ENCODE assay signal across 14 mouse cellular contexts in genomic region chr4:106282123-106282510, GRCm38 (mm10). TPM values are rescaled to one million over a fixed set of nuclear protein-coding genes. Genes with fewer than 3 reads are reported as not detected.
DNase-seq lines count a peak whose midpoint lies in the region; ATAC-seq and TF ChIP-seq lines count a peak whose summit lies in the region.
"Had no signal": no experiment of that assay in that cellular context is flagged by ENCODE, and none has a peak within 500 bp of the region (broad histone marks: within the 10 kb centered on the region; RNA-seq: fewer than 3 reads in every experiment).

No protein-coding gene starts in this region.

- no peaks in the 10 kb centered on the region for H3K9me3 ChIP-seq in forebrain, embryonic 13.5 days (replicated peaks)
- H3K9me3 ChIP-seq in forebrain, postnatal 0 days (ENCODE audit: low read length): no peaks in the 10 kb centered on the region
- no peaks in the 10 kb centered on the region for H3K9me3 ChIP-seq in heart, embryonic 16.5 days (replicated peaks; ENCODE audit: control insufficient read depth, low read length)
- H3K9me3 ChIP-seq in liver, embryonic 13.5 days (replicated peaks): no peaks in the 10 kb centered on the region
- H3K9me3 ChIP-seq in limb, embryonic 14.5 days (ENCODE audit: control insufficient read depth, low read length): no peaks in the 10 kb centered on the region
- H3K9me3 ChIP-seq: embryonic facial prominence, embryonic 12.5 days; hindbrain, embryonic 12.5 days had no signal

- no peak overlapping the region for H3K4me3 ChIP-seq in forebrain, embryonic 13.5 days
- no peak overlapping the region for H3K4me3 ChIP-seq in forebrain, postnatal 0 days (ENCODE audit: low read depth, low read length)
- H3K4me3 ChIP-seq in heart, embryonic 16.5 days (ENCODE audit: low read length): no peak overlapping the region
- no peak overlapping the region for H3K4me3 ChIP-seq in liver, embryonic 13.5 days (replicated peaks)
- no peak overlapping the region for H3K4me3 ChIP-seq in limb, embryonic 14.5 days (replicated peaks; ENCODE audit: low read length)
- H3K4me3 ChIP-seq: embryonic facial prominence, embryonic 12.5 days; forebrain, embryonic 12.5 days; hindbrain, embryonic 12.5 days; left cerebral cortex, adult 2 months had no signal

- H3K27ac ChIP-seq in forebrain, embryonic 13.5 days: peak overlapping the region; percentile 19; the same call in 1 of the 2 replicates
- H3K27ac ChIP-seq in forebrain, postnatal 0 days (ENCODE audit: low read depth, low read length): no peak overlapping the region
- H3K27ac ChIP-seq in heart, embryonic 16.5 days (ENCODE audit: low read length): peak overlapping the region; percentile 78
- H3K27ac ChIP-seq in liver, embryonic 13.5 days: peak overlapping the region; percentile 5; the same call in 1 of the 2 replicates
- H3K27ac ChIP-seq in limb, embryonic 14.5 days (replicated peaks; ENCODE audit: low read depth, low read length): peak overlapping the region; percentile 40; the same call in 1 of the 2 replicates
- H3K27ac ChIP-seq: embryonic facial prominence, embryonic 12.5 days; forebrain, embryonic 12.5 days; hindbrain, embryonic 12.5 days; left cerebral cortex, adult 2 months had no signal

- H3K27me3 ChIP-seq in forebrain, embryonic 13.5 days: no peaks in the 10 kb centered on the region
- H3K27me3 ChIP-seq in forebrain, postnatal 0 days (ENCODE audit: insufficient read depth, low read length): no peaks in the 10 kb centered on the region
- no peaks in the 10 kb centered on the region for H3K27me3 ChIP-seq in heart, embryonic 16.5 days (ENCODE audit: control insufficient read depth, insufficient read depth, low read length)
- no peaks in the 10 kb centered on the region; the same call in 1 of the 2 replicates for H3K27me3 ChIP-seq in liver, embryonic 13.5 days
- H3K27me3 ChIP-seq in limb, embryonic 14.5 days (ENCODE audit: control insufficient read depth, insufficient read depth, low read length): no peaks in the 10 kb centered on the region
- H3K27me3 ChIP-seq: embryonic facial prominence, embryonic 12.5 days; forebrain, embryonic 12.5 days; hindbrain, embryonic 12.5 days had no signal

- WGBS in forebrain, embryonic 13.5 days: 89% methylated on average over 3 of the region's 3 CpGs
- WGBS in forebrain, postnatal 0 days: 89% methylated on average over 3 of the region's 3 CpGs
- WGBS in heart, embryonic 16.5 days: 56% methylated on average over 3 of the region's 3 CpGs
- WGBS in liver, embryonic 13.5 days (ENCODE audit: insufficient replicate concordance): 73% methylated on average over 3 of the region's 3 CpGs
- WGBS in limb, embryonic 14.5 days: 48% methylated on average over 3 of the region's 3 CpGs

- H3K9ac ChIP-seq in forebrain, embryonic 13.5 days: no peak overlapping the region
- no peak overlapping the region for H3K9ac ChIP-seq in forebrain, postnatal 0 days
- H3K9ac ChIP-seq in heart, embryonic 16.5 days (ENCODE audit: low read length): no peak overlapping the region
- no peak overlapping the region for H3K9ac ChIP-seq in liver, embryonic 13.5 days
- no peak overlapping the region for H3K9ac ChIP-seq in limb, embryonic 14.5 days (ENCODE audit: low read depth, low read length, severe bottlenecking)
- H3K9ac ChIP-seq: embryonic facial prominence, embryonic 12.5 days; forebrain, embryonic 12.5 days; hindbrain, embryonic 12.5 days had no signal

- DNase-seq in forebrain, postnatal 0 days: no peak
- DNase-seq in heart, postnatal 36 days: no peak
- no peak for DNase-seq in liver, embryonic 13.5 days
- no peak for DNase-seq in liver
- no peak for DNase-seq in limb, embryonic 14.5 days (ENCODE audit: low spot score)
- DNase-seq in adrenal gland, postnatal 25 days: no peak
- DNase-seq: adrenal gland, adult 8-10 months; thymus, adult 18-20 months had no signal

- no peak for TF ChIP-seq CTCF in forebrain, postnatal 0 days (IDR thresholded peaks at IDR 0.05; ENCODE audit: low read depth)

- H3K36me3 ChIP-seq in forebrain, embryonic 13.5 days (ENCODE audit: poor library complexity, severe bottlenecking): no peaks in the 10 kb centered on the region
- H3K36me3 ChIP-seq in forebrain, postnatal 0 days (ENCODE audit: insufficient read depth): no peaks in the 10 kb centered on the region
- no peaks in the 10 kb centered on the region for H3K36me3 ChIP-seq in heart, embryonic 16.5 days (ENCODE audit: control insufficient read depth, insufficient read depth)
- no peaks in the 10 kb centered on the region for H3K36me3 ChIP-seq in liver, embryonic 13.5 days
- H3K36me3 ChIP-seq in limb, embryonic 14.5 days (ENCODE audit: control insufficient read depth, insufficient read depth, low read length): no peaks in the 10 kb centered on the region
- H3K36me3 ChIP-seq: embryonic facial prominence, embryonic 12.5 days; forebrain, embryonic 12.5 days; hindbrain, embryonic 12.5 days had no signal

- intact Hi-C loops in heart, postnatal 36 days (cut with DNase I): no loop called here

- peaks cover 15% of the 10 kb centered on the region for H3K4me1 ChIP-seq in forebrain, embryonic 13.5 days
- H3K4me1 ChIP-seq in forebrain, postnatal 0 days (ENCODE audit: insufficient read depth): no peaks in the 10 kb centered on the region
- peaks cover 22% of the 10 kb centered on the region for H3K4me1 ChIP-seq in heart, embryonic 16.5 days (ENCODE audit: control insufficient read depth, insufficient read depth, low read length)
- H3K4me1 ChIP-seq in liver, embryonic 13.5 days (replicated peaks): peaks cover 19% of the 10 kb centered on the region
- H3K4me1 ChIP-seq in limb, embryonic 14.5 days (ENCODE audit: control insufficient read depth, insufficient read depth, low read length): peaks cover 9% of the 10 kb centered on the region; the same call in 1 of the 2 replicates
- H3K4me1 ChIP-seq: hindbrain, embryonic 12.5 days had no signal

- TF ChIP-seq POLR2A in limb, embryonic 14.5 days (IDR thresholded peaks at IDR 0.05; ENCODE audit: borderline replicate concordance, extremely low read depth, insufficient read depth, insufficient read length): no peak

- H3K4me2 ChIP-seq in forebrain, embryonic 13.5 days: no peak overlapping the region
- no peak overlapping the region for H3K4me2 ChIP-seq in forebrain, postnatal 0 days (ENCODE audit: low read depth)
- peak overlapping the region; percentile 54 for H3K4me2 ChIP-seq in heart, embryonic 16.5 days (ENCODE audit: low read depth, low read length)
- 0 out of 2 replicates have a peak overlapping the region, but pooled peaks have one; percentile 15 for H3K4me2 ChIP-seq in liver, embryonic 13.5 days
- no peak overlapping the region for H3K4me2 ChIP-seq in limb, embryonic 14.5 days (replicated peaks; ENCODE audit: low read depth, low read length, severe bottlenecking)
- H3K4me2 ChIP-seq: embryonic facial prominence, embryonic 12.5 days; forebrain, embryonic 12.5 days; hindbrain, embryonic 12.5 days had no signal

- ATAC-seq in forebrain, embryonic 13.5 days: no peak
- ATAC-seq in forebrain, postnatal 0 days: no peak
- no peak for ATAC-seq in heart, embryonic 16.5 days (replicated peaks; ENCODE audit: extremely low read depth, insufficient read depth, low FRiP score)
- no peak for ATAC-seq in liver, embryonic 13.5 days (ENCODE audit: low read depth)
- no peak; the same call in 1 of the 2 replicates for ATAC-seq in limb, embryonic 14.5 days (ENCODE audit: low FRiP score, low read depth)

RNA-seq across cellular contexts. Expression of gene Usp24, which starts 33.9 kb away (rescaled TPM):
- 7.4 and 7.5 TPM in 2 replicates for polyA plus RNA-seq in forebrain, embryonic 13.5 days (2015; fragmentation: Nextera tagmentation; extraction: Ambion mirVana)
- total RNA-seq in forebrain, postnatal 0 days (2014; rRNA removed): 28.1 and 31.5 TPM in 2 replicates
- 4.3 and 7.8 TPM in 2 replicates for polyA plus RNA-seq in forebrain, postnatal 0 days (2015; fragmentation: Nextera tagmentation; extraction: Ambion mirVana)
- 5.5 and 7.0 TPM in 2 replicates for polyA plus RNA-seq in heart, embryonic 16.5 days (2015; fragmentation: Nextera tagmentation; extraction: Ambion mirVana)
- total RNA-seq in heart, postnatal 36 days (2021): 10 to 100 TPM; 47.6 to 49.5 TPM
- 5.8 and 6.5 TPM in 2 replicates for polyA plus RNA-seq in liver, embryonic 13.5 days (2015; fragmentation: Nextera tagmentation; extraction: Ambion mirVana)
- 15.7 TPM in 2 replicates for polyA plus RNA-seq in limb, embryonic 14.5 days (2012; rRNA removed)
- polyA plus RNA-seq in limb, embryonic 14.5 days (2014; fragmentation: Nextera tagmentation; extraction: Ambion mirVana): 12.5 and 16.7 TPM in 2 replicates
- total RNA-seq in adrenal gland, postnatal 25 days (2021): 41.1 and 46.0 TPM in 2 replicates

Comparison
In these comparisons a context has a peak if more than half of its experiments do, and no peak if none do; other contexts are left out.
1. H3K4me2 ChIP-seq: peak in heart, embryonic 16.5 days (single experiment) and liver, embryonic 13.5 days (single experiment); none in forebrain, embryonic 13.5 days (single experiment), forebrain, postnatal 0 days (single experiment) and limb, embryonic 14.5 days (single experiment).